Mouse (Mus musculus) cerebellum, adult 2 months (tissue): ENCODE data around the gene Enpep. TPM values are rescaled to one million over a fixed set of nuclear protein-coding genes. Genes with fewer than 3 reads are reported as not detected.
A peak's percentile ranks its signal among the peaks of the same experiment; 100 is the strongest.

Experiments
- DNase-seq, 2 experiments: peaks; one replicate each; pipeline ENCODE4 v3.0.0; 2021
- H3K27ac ChIP-seq: fragments of 200-500 bp; 2 replicates; pipeline ENCODE4 v1.5.1; 2012; ENCODE audit warnings: low read length, control low read depth, inconsistent platforms; ENCODE audit not compliant: insufficient read depth
- H3K27me3 ChIP-seq: fragments of 200-500 bp; 2 replicates; pipeline ENCODE4 v1.6.1; 2012; ENCODE audit warnings: inconsistent platforms, mild to moderate bottlenecking, low read length, moderate library complexity; ENCODE audit not compliant: control insufficient read depth, insufficient read depth
- H3K4me1 ChIP-seq: fragments of 200-500 bp; 2 replicates; pipeline ENCODE4 v1.6.1; 2011; ENCODE audit warnings: low read length; ENCODE audit not compliant: control insufficient read depth, insufficient read depth
- H3K4me3 ChIP-seq: fragments of 200-500 bp; replicated peaks from 2 replicates; pipeline ENCODE3; 2011; ENCODE audit warnings: mild to moderate bottlenecking, low read depth, low read length, control low read depth; ENCODE audit not compliant: insufficient read depth
- CTCF ChIP-seq: fragments of 200-500 bp; IDR thresholded peaks from 2 replicates; pipeline ENCODE4 v1.5.1; 2011; ENCODE audit warnings: low read depth, mild to moderate bottlenecking, control low read depth, low read length, moderate library complexity, borderline replicate concordance; ENCODE audit not compliant: insufficient read depth
- POLR2A ChIP-seq: fragments of 200-500 bp; IDR thresholded peaks from 2 replicates; pipeline ENCODE4 v1.6.1; 2011; ENCODE audit warnings: low read length, control low read depth, borderline replicate concordance; ENCODE audit not compliant: insufficient read depth
- WGBS: fragments of 180-500 bp; shearing (Covaris S2); methylation state at CpG from one replicate; pipeline ENCODE4 v1.1.7; 2018; 5-methylcytosine and 5-hydroxymethylcytosine counted together
- polyA plus RNA-seq: library from polyadenylated mRNA; depleted of rRNA; stranded (reverse); fragments of >200 nt; gene quantifications from 2 replicates; pipeline ENCODE4 v1.2.3, GENCODE M21; 2012

Enpep gene
- polyA plus RNA-seq, 1 experiment = 2.6 TPM

DNA sequence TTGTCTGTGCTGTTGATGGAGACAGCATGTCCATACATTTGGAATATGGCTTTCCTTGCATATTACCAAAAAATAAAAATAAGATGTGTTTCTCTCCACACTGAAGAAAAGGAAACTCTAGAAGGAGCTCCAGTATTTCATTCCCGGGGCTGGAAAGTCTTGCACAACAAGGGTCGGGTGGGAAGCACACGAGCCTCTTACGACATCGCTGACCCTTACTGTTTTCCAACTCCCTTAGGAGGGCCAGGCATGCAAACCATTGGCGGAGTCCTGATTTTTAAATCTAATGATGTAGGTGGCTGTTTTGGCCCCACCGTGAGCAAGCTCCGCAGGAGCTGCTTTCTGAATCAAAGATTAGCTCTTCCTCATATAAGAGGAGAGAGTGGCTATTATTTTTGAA lies 20.6 kb downstream of the Enpep start:
- 91% methylated on average over 8 of the region's 8 CpGs for WGBS
- Histone ChIP-seq H3K4me1 (no peaks in the 10 kb centered on the region; the same call in 1 of the 2 replicates), H3K4me3 (no peak overlapping the region), H3K27me3 (no peaks in the 10 kb centered on the region; the same call in 1 of the 2 replicates), H3K27ac (no peak overlapping the region)
- DNase-seq = no peak
- TF ChIP-seq CTCF = no peak
- TF ChIP-seq POLR2A = no peak

DNA sequence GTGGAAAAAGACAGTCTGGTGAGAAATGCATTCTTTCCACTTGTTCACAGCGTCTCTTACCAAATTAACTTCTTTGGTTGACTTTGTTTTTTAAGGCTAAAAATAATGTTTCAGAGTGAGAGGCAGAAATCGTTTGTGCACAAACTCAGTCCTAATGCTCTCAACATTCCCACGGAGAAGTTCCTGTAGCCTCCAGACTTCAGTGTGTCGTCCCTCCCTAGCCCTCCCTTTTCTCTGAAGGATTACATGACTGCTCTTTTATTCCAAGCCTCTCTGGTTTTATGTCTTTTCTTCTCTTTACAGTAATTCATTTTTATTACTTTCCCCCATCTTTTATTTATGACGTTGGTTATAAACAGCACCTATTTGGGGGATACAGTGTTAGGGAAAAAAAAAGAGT lies 22.6 kb downstream of the Enpep start:
- TF ChIP-seq POLR2A (no peak), CTCF (no peak)
- no peak overlapping the region for H3K4me3 ChIP-seq
- no peak for DNase-seq
- H3K4me1 ChIP-seq = no peaks in the 10 kb centered on the region; the same call in 1 of the 2 replicates
- no peak overlapping the region for H3K27ac ChIP-seq
- no peaks in the 10 kb centered on the region for H3K27me3 ChIP-seq
- 66% methylated on average over 5 of the region's 5 CpGs for WGBS

DNA sequence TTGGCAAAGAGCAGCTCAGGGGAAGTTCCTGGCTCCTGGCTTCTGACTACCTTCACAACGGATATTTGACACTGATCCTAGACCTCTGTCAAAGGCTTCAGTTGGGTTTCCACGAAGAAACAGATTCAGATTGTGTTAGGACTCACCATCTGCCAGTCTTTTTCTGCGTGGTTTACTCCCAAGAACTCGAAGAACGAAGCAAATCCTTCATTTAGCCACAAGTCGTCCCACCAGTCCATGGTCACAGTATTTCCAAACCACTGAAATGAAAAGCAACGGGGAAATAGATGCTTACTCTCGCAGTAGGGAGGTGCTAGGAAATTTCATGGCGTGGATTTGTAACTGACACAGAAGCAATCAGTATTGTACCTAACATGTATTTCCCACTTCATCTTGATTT lies 23.6 kb downstream of the Enpep start:
- peak in 1 of 2 experiments; percentile 3 for DNase-seq
- TF ChIP-seq POLR2A = no peak
- no peak for TF ChIP-seq CTCF
- H3K4me1 ChIP-seq = no peaks in the 10 kb centered on the region; the same call in 1 of the 2 replicates
- no peak overlapping the region for H3K4me3 ChIP-seq
- 15% methylated on average over 9 of the region's 9 CpGs for WGBS
- H3K27me3 ChIP-seq = no peaks in the 10 kb centered on the region
- H3K27ac ChIP-seq = no peak overlapping the region

DNA sequence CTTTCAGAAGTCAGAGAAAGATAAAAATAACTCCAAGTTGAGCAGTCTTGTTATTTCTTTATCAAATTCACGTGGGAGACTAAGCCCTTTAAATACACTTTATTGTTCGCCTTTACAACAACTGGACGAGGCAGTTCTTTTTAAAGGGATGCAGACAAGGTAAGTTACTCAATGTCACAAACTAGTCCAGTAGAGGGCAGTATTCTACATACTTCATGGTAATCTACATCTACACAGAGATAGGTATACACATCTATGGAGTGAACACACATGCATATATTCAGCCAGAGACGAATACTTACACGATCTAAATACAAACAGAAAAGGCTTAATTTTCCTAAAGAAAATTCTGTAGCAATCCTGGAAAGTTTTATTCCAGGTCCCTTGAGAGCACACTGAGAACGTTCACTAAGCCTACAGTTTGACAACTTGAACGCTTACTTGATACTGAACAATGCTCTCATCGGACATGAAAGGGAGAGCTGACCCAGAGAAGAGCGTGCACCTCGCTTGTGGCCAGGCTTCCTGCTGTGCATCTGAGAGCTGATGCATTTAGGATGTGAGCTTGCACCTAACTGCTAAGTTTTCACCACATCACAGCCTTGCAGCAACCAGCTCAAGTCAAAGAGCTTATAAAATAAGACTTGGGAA lies 24.3 kb downstream of the Enpep start:
- peak in 1 of 2 experiments; percentile 50 for DNase-seq
- Histone ChIP-seq H3K4me3 (no peak overlapping the region), H3K4me1 (no peaks in the 10 kb centered on the region; the same call in 1 of the 2 replicates), H3K27me3 (no peaks in the 10 kb centered on the region), H3K27ac (no peak overlapping the region)
- WGBS = 22% methylated on average over 10 of the region's 10 CpGs
- no peak for TF ChIP-seq POLR2A
- peak; percentile 19; the same call in 1 of the 2 replicates for TF ChIP-seq CTCF

DNA sequence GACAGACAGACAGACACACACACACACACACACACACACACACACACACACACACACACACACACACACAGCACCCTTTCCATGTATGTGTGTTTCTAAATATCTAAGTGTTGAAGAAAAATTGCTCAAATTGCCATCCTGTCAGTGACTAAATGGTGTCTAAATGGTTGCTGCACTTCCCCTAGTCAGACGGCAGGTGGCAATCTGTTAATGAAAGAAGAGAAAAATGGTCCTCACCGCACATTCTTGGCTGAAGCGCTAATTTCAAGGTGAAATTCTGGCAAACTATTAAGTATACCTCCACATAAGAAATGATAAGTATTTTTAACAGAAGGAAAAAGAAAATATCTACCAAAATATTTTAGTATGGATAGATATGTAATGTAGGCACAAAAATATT lies 28.6 kb downstream of the Enpep start:
- H3K4me1 ChIP-seq = no peaks in the 10 kb centered on the region; the same call in 1 of the 2 replicates
- TF ChIP-seq POLR2A (no peak), CTCF (peak; percentile 58; the same call in 1 of the 2 replicates)
- no peak overlapping the region for H3K27ac ChIP-seq
- WGBS = 4% methylated on average over 3 of the region's 3 CpGs
- H3K27me3 ChIP-seq = no peaks in the 10 kb centered on the region
- H3K4me3 ChIP-seq = no peak overlapping the region
- peak; percentile 25 to 47 for DNase-seq

DNA sequence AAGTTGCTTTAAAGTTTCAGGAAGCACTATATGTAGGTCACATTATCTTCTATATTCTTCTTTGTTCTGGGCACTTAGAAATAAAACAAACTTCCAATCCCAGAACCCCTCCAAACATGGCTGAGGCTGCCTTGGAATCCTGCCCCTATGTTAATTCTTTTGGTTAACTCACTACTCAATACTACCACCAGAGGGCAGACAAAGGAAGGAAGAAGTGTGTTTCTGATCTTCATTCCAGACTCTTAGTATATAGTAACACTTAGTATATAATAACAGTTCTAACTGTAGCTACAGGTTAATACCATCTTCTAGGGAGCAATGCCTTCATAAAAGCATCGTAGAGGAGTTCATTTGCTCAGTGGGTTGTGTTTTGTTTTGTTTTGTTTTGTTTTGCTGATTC lies 32.6 kb downstream of the Enpep start:
- H3K27ac ChIP-seq = no peak overlapping the region
- no peaks in the 10 kb centered on the region for H3K27me3 ChIP-seq
- TF ChIP-seq CTCF (peak; percentile 42; the same call in 1 of the 2 replicates), POLR2A (no peak)
- WGBS = 81% methylated on average over 1 of the region's 1 CpGs
- peak in 1 of 2 experiments; percentile 4 for DNase-seq
- no peaks in the 10 kb centered on the region for H3K4me1 ChIP-seq
- no peak overlapping the region for H3K4me3 ChIP-seq

DNA sequence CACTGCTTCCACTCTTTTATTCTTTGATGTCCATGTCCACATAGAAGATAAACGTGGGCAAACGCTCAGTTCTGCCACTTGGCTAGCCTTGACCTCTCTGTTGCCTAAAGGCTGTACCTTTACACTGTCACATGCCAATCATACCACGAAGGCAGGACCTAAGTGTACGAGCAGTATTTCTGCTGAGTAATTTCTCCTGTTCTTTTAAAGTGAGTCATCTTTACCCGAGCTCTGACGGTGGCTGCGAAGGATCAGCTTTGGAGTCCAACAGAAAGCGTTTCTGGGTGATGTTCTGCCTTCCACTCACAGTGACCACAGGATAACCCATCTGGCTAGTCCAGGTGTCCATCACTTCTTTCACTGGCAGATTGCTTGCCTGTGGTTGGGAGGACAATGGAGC lies 33.9 kb downstream of the Enpep start:
- 84% methylated on average over 8 of the region's 8 CpGs for WGBS

DNA sequence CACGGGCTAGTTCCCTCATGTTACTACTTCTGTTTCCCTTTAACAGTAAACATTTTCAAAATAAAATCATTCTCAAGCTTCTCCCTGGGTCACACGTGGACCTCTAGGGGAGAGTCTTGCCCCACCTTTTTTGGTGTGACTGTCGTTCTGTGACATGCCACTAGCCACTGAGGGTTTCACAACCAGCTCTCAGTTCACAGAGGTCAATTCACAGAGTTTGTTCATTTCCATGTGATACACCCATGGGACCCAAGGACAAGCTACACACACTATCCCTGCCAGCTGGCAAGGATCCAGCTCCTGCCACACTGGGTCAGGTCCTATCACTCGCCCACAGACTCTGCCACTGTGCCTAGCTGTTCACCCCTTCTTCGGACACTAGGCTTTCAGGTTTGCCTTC lies 35.5 kb downstream of the Enpep start:
- Histone ChIP-seq H3K4me3 (no peak overlapping the region), H3K27me3 (no peaks in the 10 kb centered on the region), H3K27ac (no peak overlapping the region), H3K4me1 (no peaks in the 10 kb centered on the region)
- TF ChIP-seq POLR2A = no peak
- no peak for TF ChIP-seq CTCF
- WGBS = 38% methylated on average over 5 of the region's 5 CpGs
- DNase-seq = no peak

More for the DNA sequence above, 33.9 kb downstream of the Enpep start:
- Histone ChIP-seq H3K27ac (no peak overlapping the region), H3K27me3 (no peaks in the 10 kb centered on the region), H3K4me1 (no peaks in the 10 kb centered on the region), H3K4me3 (no peak overlapping the region)
- TF ChIP-seq POLR2A = no peak
- TF ChIP-seq CTCF = no peak
- no peak for DNase-seq
